Mouse (Mus musculus) kidney, adult 2 months (tissue): ENCODE results near the gene Dnaic2. TPM values are rescaled to one million over a fixed set of nuclear protein-coding genes. Genes with fewer than 3 reads are reported as not detected.

ENCODE experiments used
- DNase-seq: peaks from one replicate; pipeline ENCODE4 v3.0.0; 2021
- H3K27ac ChIP-seq: fragments of 200-500 bp; 2 replicates; pipeline ENCODE4 v1.5.1; 2012; ENCODE audit warnings: low read depth, low read length, control low read depth, inconsistent platforms; ENCODE audit not compliant: insufficient read depth
- H3K27me3 ChIP-seq: fragments of 200-500 bp; replicated peaks from 2 replicates; pipeline ENCODE4 v1.6.1; 2012; ENCODE audit warnings: mild to moderate bottlenecking, moderate library complexity, low read length, inconsistent platforms; ENCODE audit not compliant: control insufficient read depth, insufficient read depth
- H3K36me3 ChIP-seq: fragments of 200-500 bp; 2 replicates; pipeline ENCODE4 v1.6.1; 2012; ENCODE audit warnings: mild to moderate bottlenecking, moderate library complexity, low read length, inconsistent platforms; ENCODE audit not compliant: control insufficient read depth, insufficient read depth
- H3K4me1 ChIP-seq: fragments of 200-500 bp; 2 replicates; pipeline ENCODE4 v1.6.1; 2011; ENCODE audit warnings: low read length; ENCODE audit not compliant: control insufficient read depth, insufficient read depth
- H3K4me3 ChIP-seq: fragments of 200-500 bp; 2 replicates; pipeline ENCODE4 v1.5.1; 2011; ENCODE audit warnings: mild to moderate bottlenecking, low read depth, low read length, control low read depth; ENCODE audit not compliant: insufficient read depth
- CTCF ChIP-seq: fragments of 200-500 bp; conservative IDR thresholded peaks from 2 replicates; pipeline ENCODE4 v1.5.1; 2011; ENCODE audit warnings: low read depth, mild to moderate bottlenecking, control low read depth, low read length, moderate library complexity, mixed read lengths; ENCODE audit not compliant: insufficient read depth, insufficient read length
- POLR2A ChIP-seq: fragments of 200-500 bp; IDR thresholded peaks from one replicate; pipeline ENCODE4 v1.6.1; 2011; ENCODE audit warnings: low read depth, low read length, control low read depth
- WGBS: fragments of 180-500 bp; shearing (Covaris S2); methylation state at CpG from one replicate; pipeline ENCODE4 v1.1.7; 2018; 5-methylcytosine and 5-hydroxymethylcytosine counted together
- polyA plus RNA-seq: library from polyadenylated mRNA; depleted of rRNA; stranded (reverse); fragments of >200 nt; gene quantifications from 2 replicates; pipeline ENCODE4 v1.2.3, GENCODE M21; 2012

Gene Dnaic2
- polyA plus RNA-seq, 1 experiment, result 0.47 TPM

DNA sequence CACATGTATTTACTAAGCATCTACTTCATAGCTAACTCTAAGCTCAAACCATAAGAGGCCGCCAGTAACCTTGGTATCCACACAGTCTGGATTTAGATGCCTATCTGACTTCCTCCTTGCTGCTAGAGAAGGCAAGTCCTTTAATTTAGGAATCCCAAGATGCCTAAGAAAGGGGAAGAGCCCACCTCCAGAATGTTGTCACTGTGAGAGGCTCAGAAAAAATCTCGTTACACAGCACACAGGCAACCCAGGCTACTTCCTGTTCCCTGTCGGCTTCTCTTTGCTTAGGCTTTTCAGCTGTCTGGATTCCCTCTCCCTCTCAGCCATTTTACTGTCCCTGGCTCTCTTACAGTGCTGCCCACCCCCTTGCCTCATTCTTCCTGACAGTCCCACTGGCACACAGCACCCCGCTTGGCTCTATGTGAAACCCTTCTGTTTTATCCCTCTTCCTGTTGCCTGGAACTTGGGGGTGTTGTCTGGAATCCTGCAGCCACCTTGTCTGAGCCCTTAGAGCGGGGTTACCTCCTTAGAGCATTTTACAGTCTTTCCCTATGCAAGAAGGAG is 65.8 kb downstream of the Dnaic2 start:
- no peak for DNase-seq
- Histone ChIP-seq H3K4me1 (no peaks in the 10 kb centered on the region), H3K4me3 (no peak overlapping the region), H3K27ac (no peak overlapping the region), H3K36me3 (no peaks in the 10 kb centered on the region), H3K27me3 (no peaks in the 10 kb centered on the region)
- WGBS, result 73% methylated on average over 5 of the region's 5 CpGs
- TF ChIP-seq POLR2A (no peak), CTCF (no peak)

DNA sequence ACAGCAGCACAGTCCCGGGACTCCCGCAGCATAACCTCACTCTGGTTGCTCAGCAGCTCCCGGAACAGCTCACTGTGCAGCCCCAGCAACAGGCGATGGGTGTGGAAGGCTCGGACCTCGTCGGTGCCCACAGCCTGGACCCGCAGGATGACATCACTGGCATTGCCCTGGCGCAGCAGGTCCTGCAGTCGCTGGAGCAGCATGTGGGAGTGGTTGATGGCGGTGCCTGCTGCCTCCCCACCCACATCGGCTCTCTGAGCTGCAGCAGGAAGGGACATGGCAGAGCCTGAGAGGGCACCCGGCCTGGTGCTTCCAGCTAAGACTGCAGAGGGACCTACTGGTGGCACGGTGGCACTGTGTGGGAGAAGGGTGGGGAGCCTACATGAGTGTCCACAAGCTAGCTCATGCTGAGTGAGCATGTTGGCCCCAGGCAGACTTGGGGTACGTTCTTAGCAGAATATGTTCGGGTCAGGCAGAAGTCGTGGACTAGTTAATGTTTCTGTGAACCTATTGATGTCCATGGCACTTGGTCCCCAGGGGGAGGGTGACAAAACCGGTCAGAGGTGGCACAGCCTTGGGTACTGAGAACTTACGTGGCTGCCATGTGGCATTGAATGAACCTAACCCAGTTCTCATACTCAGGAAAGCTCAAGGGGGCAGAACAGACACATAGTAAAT is 66.8 kb downstream of the Dnaic2 start:
- no peak for DNase-seq
- no peaks in the 10 kb centered on the region for H3K36me3 ChIP-seq
- no peak overlapping the region for H3K27ac ChIP-seq
- WGBS, result 37% methylated on average over 19 of the region's 19 CpGs
- H3K4me1 ChIP-seq, result no peaks in the 10 kb centered on the region
- no peak overlapping the region for H3K4me3 ChIP-seq
- no peak for TF ChIP-seq POLR2A
- TF ChIP-seq CTCF, result no peak
- H3K27me3 ChIP-seq, result no peaks in the 10 kb centered on the region

DNA sequence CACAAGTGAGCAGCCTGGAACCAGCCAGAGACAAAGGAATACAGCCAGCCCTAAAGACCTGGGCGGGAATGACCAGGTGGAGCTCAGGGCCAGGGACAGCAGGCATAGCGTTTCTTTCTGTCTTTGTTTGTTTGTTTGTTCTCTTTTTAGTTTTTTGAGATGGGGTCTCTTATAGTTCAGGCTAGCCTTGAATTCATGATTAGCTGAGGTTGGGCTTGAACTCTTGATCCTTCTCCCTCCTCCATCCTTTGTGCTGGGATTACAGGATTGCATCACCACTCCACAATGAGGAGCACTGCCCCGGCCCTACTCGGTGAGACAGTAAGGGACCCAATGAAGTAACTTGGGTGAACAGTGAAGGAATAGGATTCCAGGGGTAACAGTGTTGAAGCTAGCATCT is 67.5 kb downstream of the Dnaic2 start:
- WGBS, result 62% methylated on average over 4 of the region's 4 CpGs
- no peak for DNase-seq
- no peaks in the 10 kb centered on the region for H3K36me3 ChIP-seq
- no peaks in the 10 kb centered on the region for H3K4me1 ChIP-seq
- no peak overlapping the region for H3K27ac ChIP-seq
- TF ChIP-seq CTCF (no peak), POLR2A (no peak)
- H3K4me3 ChIP-seq, result no peak overlapping the region
- H3K27me3 ChIP-seq, result no peaks in the 10 kb centered on the region

DNA sequence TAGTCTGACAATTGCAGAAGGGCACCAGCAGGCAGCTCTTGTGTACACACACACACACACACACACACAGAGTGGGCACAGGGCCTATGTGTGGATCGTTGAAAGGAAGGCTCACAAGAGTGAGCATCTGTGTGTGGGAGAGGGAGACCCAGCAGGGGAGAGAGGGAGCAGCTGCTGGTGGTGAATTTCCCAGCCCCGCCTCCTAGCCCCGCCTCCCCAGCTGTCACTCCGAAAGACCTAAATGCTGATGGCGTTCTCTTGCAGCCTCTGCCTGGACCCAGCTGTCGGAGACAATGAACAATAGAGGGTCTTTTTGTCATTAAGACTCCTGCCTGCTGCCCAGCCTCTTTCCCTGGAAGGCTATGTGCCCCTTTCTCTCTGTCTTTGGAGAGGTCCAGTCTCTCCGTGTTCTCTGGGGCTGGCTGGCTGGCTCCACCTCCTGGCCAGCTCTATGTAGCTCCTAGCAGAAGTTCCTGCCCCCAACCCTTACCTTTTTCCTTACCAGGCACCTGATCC is 68.1 kb downstream of the Dnaic2 start:
- 5% methylated on average over 7 of the region's 7 CpGs for WGBS
- H3K4me3 ChIP-seq, result peak overlapping the region; percentile 43
- peak; percentile 14 for DNase-seq

DNA sequence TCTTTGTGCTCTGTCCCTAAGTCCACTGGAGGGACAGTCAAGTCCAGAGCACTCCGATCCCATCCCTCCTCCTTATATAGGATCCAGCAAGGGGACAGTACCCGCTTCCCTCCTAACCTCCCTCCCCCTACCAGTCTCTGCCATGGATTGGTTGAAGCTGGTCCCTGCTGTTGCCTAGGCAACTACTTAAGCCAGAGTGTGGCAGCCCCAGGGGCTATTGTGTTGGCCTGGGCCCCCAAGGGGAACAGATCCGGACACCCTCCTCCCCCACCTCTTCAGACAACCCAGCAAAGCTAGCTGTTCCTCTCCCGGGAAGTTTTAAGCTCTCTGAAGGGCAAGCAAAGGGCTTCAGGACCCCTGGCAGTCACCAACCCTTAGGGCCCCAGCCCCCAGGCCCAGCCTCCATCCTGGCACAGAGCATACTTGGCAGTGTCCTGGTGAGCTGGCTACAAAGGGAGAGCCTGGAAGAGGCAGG is 68.7 kb downstream of the Dnaic2 start, which contains the start of gene Btbd17:
Gene Btbd17 (minus strand): TSS at position 98 of the 475 bp plus-strand sequence.
- no peaks in the 10 kb centered on the region for H3K27me3 ChIP-seq
- no peaks in the 10 kb centered on the region for H3K4me1 ChIP-seq
- H3K4me3 ChIP-seq, result peak within 1 kb of the TSS; percentile 43
- TF ChIP-seq CTCF, result no peak
- no peak for TF ChIP-seq POLR2A
- WGBS, result 25% methylated on average over 4 of the region's 4 CpGs
- DNase-seq, result no peak
- no peaks in the 10 kb centered on the region for H3K36me3 ChIP-seq
- no peak within 1 kb of the TSS for H3K27ac ChIP-seq

More for the DNA sequence above, 68.1 kb downstream of the Dnaic2 start:
- no peaks in the 10 kb centered on the region for H3K27me3 ChIP-seq
- TF ChIP-seq CTCF (0 out of 2 replicates have a peak, but pooled peaks have one; percentile 26), POLR2A (no peak)
- no peaks in the 10 kb centered on the region for H3K4me1 ChIP-seq
- H3K36me3 ChIP-seq, result no peaks in the 10 kb centered on the region
- no peak overlapping the region for H3K27ac ChIP-seq

DNA sequence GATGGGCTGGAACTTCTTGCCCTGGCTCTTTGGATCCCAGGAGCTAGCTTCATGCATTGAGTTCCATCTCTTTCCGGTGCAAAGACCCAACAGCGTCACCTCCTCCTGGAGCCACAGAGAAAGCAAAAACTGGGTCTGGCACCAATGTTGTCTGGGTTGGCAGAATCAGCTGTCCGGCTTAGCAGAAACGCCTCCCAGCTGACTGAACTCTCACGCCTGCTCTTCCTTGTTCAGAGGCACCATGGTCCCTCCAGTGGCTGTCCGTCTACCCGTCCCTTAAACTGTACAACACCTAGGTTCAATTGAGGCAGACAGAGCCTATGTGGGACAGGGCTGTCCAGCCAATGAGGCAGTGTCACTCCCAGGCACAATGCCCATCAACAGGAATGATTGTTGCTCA is 70.0 kb downstream of the Dnaic2 start:
- WGBS, result 95% methylated on average over 7 of the region's 7 CpGs
- no peak for TF ChIP-seq POLR2A
- no peak for TF ChIP-seq CTCF
- H3K4me3 ChIP-seq, result no peak overlapping the region

DNA sequence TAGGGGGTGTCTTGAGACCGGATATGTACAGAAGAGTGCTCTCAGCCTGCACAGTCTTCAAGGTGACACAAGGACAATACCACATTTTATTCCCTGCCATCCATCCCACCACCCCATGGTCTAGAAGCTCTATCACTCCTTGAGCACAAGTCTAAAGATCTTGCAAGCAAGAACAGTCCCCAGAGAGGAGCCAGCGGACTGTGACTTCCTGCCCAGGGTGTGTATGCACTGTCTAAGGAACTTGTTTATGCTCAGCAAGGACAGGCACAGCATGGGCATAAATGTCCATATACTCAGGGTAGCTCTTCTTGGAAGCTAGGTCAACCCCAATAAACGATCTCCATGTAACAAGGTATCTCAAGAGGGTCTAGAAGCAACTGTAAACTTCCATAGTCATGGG is 70.8 kb downstream of the Dnaic2 start:
- Histone ChIP-seq H3K4me1 (no peaks in the 10 kb centered on the region), H3K4me3 (no peak overlapping the region), H3K27me3 (no peaks in the 10 kb centered on the region), H3K27ac (no peak overlapping the region), H3K36me3 (no peaks in the 10 kb centered on the region)
- TF ChIP-seq CTCF (no peak), POLR2A (no peak)
- WGBS, result 79% methylated on average over 3 of the region's 3 CpGs
- no peak for DNase-seq

More for the DNA sequence above, 70.0 kb downstream of the Dnaic2 start:
- DNase-seq, result no peak
- Histone ChIP-seq H3K27me3 (no peaks in the 10 kb centered on the region), H3K4me1 (no peaks in the 10 kb centered on the region), H3K27ac (no peak overlapping the region), H3K36me3 (no peaks in the 10 kb centered on the region)
